Mouse (Mus musculus) erythroblast, adult 5-6 weeks (primary cell): ENCODE results near the gene Nme6. TPM values are rescaled to one million over a fixed set of nuclear protein-coding genes. Genes with fewer than 3 reads are reported as not detected.
A peak's percentile ranks its signal among the peaks of the same experiment; 100 is the strongest.
"Not testable (repeated sequence)": the region's sequence is repeated elsewhere in the genome, so short reads cannot be mapped to it uniquely, and the experiment has no call there.

Experiments used
- ATAC-seq: replicated peaks from 2 replicates; pipeline ENCODE4 v1.8.0; 2016; ENCODE audit warnings: moderate number of reproducible peaks, mild to moderate bottlenecking, moderate TSS enrichment, inconsistent platforms; ENCODE audit not compliant: poor library complexity, low FRiP score, severe bottlenecking
- total RNA-seq, 2 experiments: library from RNA; stranded (forward) in 1 of 2; stranded (reverse) in 1 of 2; fragments of 150-400 nt in 1 of 2; fragments of 200-764, 138-1000 nt in 1 of 2; gene quantifications; 2 replicates each; pipeline versions ENCODE4 v1.2.3 to v1.2.4; 2015 to 2017; ENCODE audit warnings: low replicate concordance in 2 of 2

Nme6 gene
- total RNA-seq (2015; ENCODE audit: low replicate concordance), result 14.4 and 17.6 TPM in 2 replicates
- total RNA-seq (2017; ENCODE audit: low replicate concordance), result 5.6 and 13.3 TPM in 2 replicates

- peak; percentile 97 for ATAC-seq
These were observed at the start of gene Nme6 for GRCm38 (mm10) chr9:109832391-109833087. TSS of gene Nme6 (plus strand) at chr9:109832749.

- not testable (repeated sequence) for ATAC-seq
These were observed 42.0 kb upstream of the Nme6 start, which contains the start of gene Fbxw27 for GRCm38 (mm10) chr9:109790570-109790969. TSS of gene Fbxw27 (minus strand) at chr9:109790670.

GRCm38 (mm10) chr9:109795221-109795620 is 37.3 kb upstream of the Nme6 start:
- no peak for ATAC-seq

- no peak for ATAC-seq
These were observed 36.7 kb upstream of the Nme6 start for GRCm38 (mm10) chr9:109795811-109796210.

GRCm38 (mm10) chr9:109798051-109798450 is 34.5 kb upstream of the Nme6 start:
- no peak for ATAC-seq

GRCm38 (mm10) chr9:109805596-109805995 is 27.0 kb upstream of the Nme6 start:
- ATAC-seq, result not testable (repeated sequence)

GRCm38 (mm10) chr9:109806260-109806659 is 26.3 kb upstream of the Nme6 start:
- ATAC-seq, result no peak

- no peak for ATAC-seq
These were observed 25.8 kb upstream of the Nme6 start for GRCm38 (mm10) chr9:109806695-109807293.

GRCm38 (mm10) chr9:109807898-109808297 is 24.7 kb upstream of the Nme6 start:
- no peak for ATAC-seq

GRCm38 (mm10) chr9:109811980-109812379 is 20.6 kb upstream of the Nme6 start, which contains the start of gene Spink8:
TSS of gene Spink8 (plus strand) at chr9:109812280.
- no peak for ATAC-seq

GRCm38 (mm10) chr9:109813424-109813823 is 19.1 kb upstream of the Nme6 start:
- no peak for ATAC-seq

- ATAC-seq, result no peak
These were observed 16.2 kb upstream of the Nme6 start for GRCm38 (mm10) chr9:109816341-109816740.

- ATAC-seq, result no peak; the same call in 1 of the 2 replicates
These were observed 6.8 kb upstream of the Nme6 start for GRCm38 (mm10) chr9:109825739-109826138.

- ATAC-seq, result no peak
These were observed 6.4 kb upstream of the Nme6 start for GRCm38 (mm10) chr9:109826181-109826580.

GRCm38 (mm10) chr9:109833088-109833412 is 501 bp downstream of the Nme6 start:
- ATAC-seq, result 0 out of 2 replicates have a peak, but pooled peaks have one; percentile 9

- no peak for ATAC-seq
These were observed 16.8 kb downstream of the Nme6 start, which contains the start of gene Camp for GRCm38 (mm10) chr9:109849312-109849758. TSS of gene Camp (minus strand) at chr9:109849617.

- ATAC-seq, result no peak
These were observed 17.6 kb downstream of the Nme6 start for GRCm38 (mm10) chr9:109850099-109850498.

- ATAC-seq, result no peak
These were observed 21.8 kb downstream of the Nme6 start for GRCm38 (mm10) chr9:109854341-109854740.

GRCm38 (mm10) chr9:109855947-109856346 is 23.4 kb downstream of the Nme6 start:
- ATAC-seq, result no peak

- ATAC-seq, result peak; percentile 85
These were observed 30.0 kb downstream of the Nme6 start for GRCm38 (mm10) chr9:109862397-109863044.

GRCm38 (mm10) chr9:109863085-109863484 is 30.5 kb downstream of the Nme6 start:
- ATAC-seq, result no peak
